Mouse (Mus musculus) liver, adult 2 months (tissue): Measurements from ENCODE around the gene Dlg2. TPM values are rescaled to one million over a fixed set of nuclear protein-coding genes. Genes with fewer than 3 reads are reported as not detected.

Experiments
- DNase-seq: peaks from one replicate; pipeline ENCODE4 v3.0.0-alpha.2; 2011; ENCODE audit warnings: low read depth, low spot score; ENCODE audit errors: extremely low read depth
- H3K27ac ChIP-seq: fragments of 200-500 bp; replicated peaks from 2 replicates; pipeline ENCODE4 v1.5.1; 2012; ENCODE audit warnings: low read depth, mild to moderate bottlenecking, control low read depth, inconsistent platforms, low read length; ENCODE audit not compliant: insufficient read depth
- H3K27me3 ChIP-seq: fragments of 200-500 bp; 2 replicates; pipeline ENCODE4 v1.6.1; 2012; ENCODE audit warnings: mild to moderate bottlenecking, moderate library complexity, low read length, inconsistent platforms; ENCODE audit not compliant: control insufficient read depth, insufficient read depth
- H3K36me3 ChIP-seq: fragments of 200-500 bp; 2 replicates; pipeline ENCODE4 v1.6.1; 2012; ENCODE audit warnings: low read length, inconsistent platforms; ENCODE audit not compliant: control insufficient read depth, insufficient read depth
- H3K4me1 ChIP-seq: fragments of 200-500 bp; 2 replicates; pipeline ENCODE4 v1.6.1; 2011; ENCODE audit warnings: low read length; ENCODE audit not compliant: control insufficient read depth, insufficient read depth
- H3K4me3 ChIP-seq: fragments of 200-500 bp; 2 replicates; pipeline ENCODE4 v1.5.1; 2011; ENCODE audit warnings: low read depth, mild to moderate bottlenecking, control low read depth, low read length, moderate library complexity; ENCODE audit not compliant: insufficient read depth
- H3K79me2 ChIP-seq: fragments of 200-500 bp; 2 replicates; pipeline ENCODE4 v1.6.1; 2012; ENCODE audit warnings: inconsistent platforms, mild to moderate bottlenecking, low read length, moderate library complexity; ENCODE audit not compliant: control insufficient read depth, insufficient read depth
- H3K9ac ChIP-seq: fragments of 200-500 bp; 2 replicates; pipeline ENCODE4 v1.6.1; 2012; ENCODE audit warnings: low read depth, mild to moderate bottlenecking, control low read depth, inconsistent platforms, low read length
- CTCF ChIP-seq: fragments of 200-500 bp; IDR thresholded peaks from 2 replicates; pipeline ENCODE4 v1.5.1; 2011; ENCODE audit warnings: low read depth, low read length, control low read depth
- POLR2A ChIP-seq: fragments of 200-500 bp; IDR thresholded peaks from 2 replicates; pipeline ENCODE4 v1.6.1; 2011; ENCODE audit warnings: low read length, control low read depth; ENCODE audit not compliant: insufficient read depth; ENCODE audit errors: extremely low read depth
- WGBS: fragments of 180-500 bp; shearing (Covaris S2); methylation state at CpG from one replicate; pipeline ENCODE4 v1.1.7; 2018; 5-methylcytosine and 5-hydroxymethylcytosine counted together
- polyA plus RNA-seq: library from polyadenylated mRNA; depleted of rRNA; stranded (reverse); fragments of >200 nt; gene quantifications from 2 replicates; pipeline ENCODE4 v1.2.3, GENCODE M21; 2012
- total RNA-seq: library from RNA; depleted of rRNA; stranded (reverse); fragments of >200 nt; gene quantifications from 2 replicates; pipeline ENCODE4 v1.2.3, GENCODE M21; 2014

Dlg2 gene
- total and polyA plus RNA-seq, 2 experiments, result 0.65 TPM; not detected in 1

- H3K9ac ChIP-seq, result no peak overlapping the region
- H3K27ac ChIP-seq, result no peak overlapping the region
- no peaks in the 10 kb centered on the region for H3K27me3 ChIP-seq
- no peaks in the 10 kb centered on the region for H3K79me2 ChIP-seq
- H3K36me3 ChIP-seq, result no peaks in the 10 kb centered on the region
- no peak for DNase-seq
- 89% methylated on average over 2 of the region's 2 CpGs for WGBS
- no peaks in the 10 kb centered on the region for H3K4me1 ChIP-seq
- no peak overlapping the region for H3K4me3 ChIP-seq
- TF ChIP-seq POLR2A (no peak), CTCF (no peak)
Measured at GRCm38 (mm10) chr7:90554421-90554820, 77.9 kb downstream of the Dlg2 start.

- H3K79me2 ChIP-seq, result no peaks in the 10 kb centered on the region
- no peak for TF ChIP-seq CTCF
- no peak for TF ChIP-seq POLR2A
- no peak overlapping the region for H3K4me3 ChIP-seq
- H3K36me3 ChIP-seq, result no peaks in the 10 kb centered on the region
- DNase-seq, result no peak
- no peak overlapping the region for H3K9ac ChIP-seq
- 63% methylated on average over 7 of the region's 7 CpGs for WGBS
- no peaks in the 10 kb centered on the region for H3K27me3 ChIP-seq
- H3K27ac ChIP-seq, result no peak overlapping the region
- H3K4me1 ChIP-seq, result no peaks in the 10 kb centered on the region
Measured at GRCm38 (mm10) chr7:90569130-90569529, 92.7 kb downstream of the Dlg2 start.

GRCm38 (mm10) chr7:90587795-90588194, 111.3 kb downstream of the Dlg2 start:
- H3K4me3 ChIP-seq, result no peak overlapping the region
- DNase-seq, result no peak
- 54% methylated on average over 2 of the region's 2 CpGs for WGBS
- no peaks in the 10 kb centered on the region for H3K36me3 ChIP-seq
- no peaks in the 10 kb centered on the region for H3K4me1 ChIP-seq
- H3K79me2 ChIP-seq, result no peaks in the 10 kb centered on the region
- H3K27me3 ChIP-seq, result no peaks in the 10 kb centered on the region
- no peak overlapping the region for H3K27ac ChIP-seq
- TF ChIP-seq CTCF, result no peak
- no peak for TF ChIP-seq POLR2A
- no peak overlapping the region for H3K9ac ChIP-seq

GRCm38 (mm10) chr7:90588318-90588717, 111.8 kb downstream of the Dlg2 start:
- no peak for TF ChIP-seq CTCF
- TF ChIP-seq POLR2A, result no peak
- H3K4me3 ChIP-seq, result no peak overlapping the region
- no peaks in the 10 kb centered on the region for H3K4me1 ChIP-seq
- H3K27ac ChIP-seq, result no peak overlapping the region
- no peaks in the 10 kb centered on the region for H3K27me3 ChIP-seq
- DNase-seq, result no peak
- H3K79me2 ChIP-seq, result no peaks in the 10 kb centered on the region
- H3K36me3 ChIP-seq, result no peaks in the 10 kb centered on the region
- 62% methylated on average over 1 of the region's 1 CpGs for WGBS
- H3K9ac ChIP-seq, result no peak overlapping the region

GRCm38 (mm10) chr7:90609764-90610163, 133.3 kb downstream of the Dlg2 start:
- Histone ChIP-seq H3K27me3 (no peaks in the 10 kb centered on the region), H3K4me1 (no peaks in the 10 kb centered on the region), H3K9ac (no peak overlapping the region), H3K4me3 (no peak overlapping the region), H3K79me2 (no peaks in the 10 kb centered on the region), H3K27ac (no peak overlapping the region), H3K36me3 (no peaks in the 10 kb centered on the region)
- no peak for DNase-seq
- WGBS, result 44% methylated on average over 2 of the region's 2 CpGs
- TF ChIP-seq POLR2A, result no peak
- TF ChIP-seq CTCF, result no peak

GRCm38 (mm10) chr7:90630546-90630945, 154.1 kb downstream of the Dlg2 start:
- Histone ChIP-seq H3K36me3 (no peaks in the 10 kb centered on the region), H3K4me1 (no peaks in the 10 kb centered on the region), H3K4me3 (no peak overlapping the region), H3K27me3 (no peaks in the 10 kb centered on the region), H3K9ac (no peak overlapping the region), H3K27ac (no peak overlapping the region), H3K79me2 (no peaks in the 10 kb centered on the region)
- 86% methylated on average over 3 of the region's 3 CpGs for WGBS
- no peak for TF ChIP-seq CTCF
- DNase-seq, result no peak

GRCm38 (mm10) chr7:90649512-90649911, 173.0 kb downstream of the Dlg2 start:
- WGBS, result 95% methylated on average over 1 of the region's 1 CpGs
- no peak for DNase-seq
- Histone ChIP-seq H3K36me3 (no peaks in the 10 kb centered on the region), H3K27ac (no peak overlapping the region), H3K4me3 (no peak overlapping the region), H3K9ac (no peak overlapping the region), H3K27me3 (no peaks in the 10 kb centered on the region), H3K79me2 (no peaks in the 10 kb centered on the region), H3K4me1 (no peaks in the 10 kb centered on the region)
- TF ChIP-seq POLR2A (no peak), CTCF (no peak)
